Mouse (Mus musculus): ENCODE results near the gene Tgfbr3. TPM values are rescaled to one million over a fixed set of nuclear protein-coding genes. Genes with fewer than 3 reads are reported as not detected.
A peak's percentile ranks its signal among the peaks of the same experiment; 100 is the strongest.
"Not testable (repeated sequence)": the region's sequence is repeated elsewhere in the genome, so short reads cannot be mapped to it uniquely, and the experiment has no call there.

The Tgfbr3 gene
- polyA plus RNA-seq, 1 experiment from 2014 or later, result 4.7 TPM

- Histone ChIP-seq H3K4me3 (replicated peaks; ENCODE audit: low read depth, low read length) (no peak overlapping the region), H3K36me3 (ENCODE audit: control insufficient read depth, insufficient read depth, low read length) (no peaks in the 10 kb centered on the region), H3K4me1 (ENCODE audit: control insufficient read depth, insufficient read depth, low read length) (0 out of 2 replicates have a peak, but pooled peaks cover 10% of the 10 kb centered on the region), H3K9me3 (ENCODE audit: control insufficient read depth, low read length) (no peaks in the 10 kb centered on the region), H3K27me3 (ENCODE audit: control insufficient read depth, insufficient read depth, low read length) (no peaks in the 10 kb centered on the region), H3K9ac (replicated peaks; ENCODE audit: low read length) (no peak overlapping the region), H3K4me2 (ENCODE audit: low read length) (no peak overlapping the region), H3K27ac (replicated peaks; ENCODE audit: low read depth, low read length) (no peak overlapping the region)
- DNase-seq (no peak), ATAC-seq (ENCODE audit: low FRiP score, low TSS enrichment) (no peak)
- WGBS, result 53% methylated on average over 1 of the region's 1 CpGs
Observed at GRCm38 (mm10) chr5:107252435-107252834, 37.0 kb downstream of the Tgfbr3 start.

DNA sequence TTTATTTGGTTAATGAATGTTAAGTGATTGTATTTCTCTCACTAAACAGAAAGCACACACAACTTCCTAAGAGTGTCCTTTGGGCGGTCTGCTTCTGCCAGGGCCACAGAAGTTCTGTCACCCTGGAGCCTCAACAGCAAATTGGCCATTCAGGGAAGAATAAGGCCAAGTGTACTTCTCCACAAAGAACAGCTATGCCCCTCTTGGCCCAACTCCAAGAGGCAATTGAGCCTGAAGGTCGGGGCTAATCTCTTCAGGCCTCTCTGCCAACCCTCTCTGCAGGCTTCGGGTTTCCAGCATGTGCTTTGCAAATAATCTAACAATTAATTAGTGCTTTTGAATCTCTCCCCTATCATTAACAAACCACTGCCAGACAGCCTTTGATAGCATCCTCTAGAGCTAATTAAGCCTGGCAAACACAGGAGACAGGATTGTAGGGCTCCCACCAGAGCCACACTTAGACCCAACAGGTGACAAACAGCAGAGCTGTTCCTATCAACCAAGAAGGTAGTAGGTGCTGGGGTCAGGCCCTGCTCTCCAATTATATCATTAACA, 37.6 kb downstream of the Tgfbr3 start:
- H3K27ac ChIP-seq (replicated peaks; ENCODE audit: low read depth, low read length), result no peak overlapping the region
- 0 out of 2 replicates have a peak, but pooled peaks cover 10% of the 10 kb centered on the region for H3K4me1 ChIP-seq (ENCODE audit: control insufficient read depth, insufficient read depth, low read length)
- no peak overlapping the region for H3K9ac ChIP-seq (replicated peaks; ENCODE audit: low read length)
- H3K4me3 ChIP-seq (replicated peaks; ENCODE audit: low read depth, low read length), result no peak overlapping the region
- no peak overlapping the region for H3K4me2 ChIP-seq (ENCODE audit: low read length)
- DNase-seq (peak; percentile 88), ATAC-seq (ENCODE audit: low FRiP score, low TSS enrichment) (peak; percentile 63; the same call in 1 of the 2 replicates)
- H3K36me3 ChIP-seq (ENCODE audit: control insufficient read depth, insufficient read depth, low read length), result no peaks in the 10 kb centered on the region
- H3K27me3 ChIP-seq (ENCODE audit: control insufficient read depth, insufficient read depth, low read length), result no peaks in the 10 kb centered on the region
- WGBS, result 11% methylated on average over 3 of the region's 3 CpGs
- H3K9me3 ChIP-seq (ENCODE audit: control insufficient read depth, low read length), result no peaks in the 10 kb centered on the region

DNA sequence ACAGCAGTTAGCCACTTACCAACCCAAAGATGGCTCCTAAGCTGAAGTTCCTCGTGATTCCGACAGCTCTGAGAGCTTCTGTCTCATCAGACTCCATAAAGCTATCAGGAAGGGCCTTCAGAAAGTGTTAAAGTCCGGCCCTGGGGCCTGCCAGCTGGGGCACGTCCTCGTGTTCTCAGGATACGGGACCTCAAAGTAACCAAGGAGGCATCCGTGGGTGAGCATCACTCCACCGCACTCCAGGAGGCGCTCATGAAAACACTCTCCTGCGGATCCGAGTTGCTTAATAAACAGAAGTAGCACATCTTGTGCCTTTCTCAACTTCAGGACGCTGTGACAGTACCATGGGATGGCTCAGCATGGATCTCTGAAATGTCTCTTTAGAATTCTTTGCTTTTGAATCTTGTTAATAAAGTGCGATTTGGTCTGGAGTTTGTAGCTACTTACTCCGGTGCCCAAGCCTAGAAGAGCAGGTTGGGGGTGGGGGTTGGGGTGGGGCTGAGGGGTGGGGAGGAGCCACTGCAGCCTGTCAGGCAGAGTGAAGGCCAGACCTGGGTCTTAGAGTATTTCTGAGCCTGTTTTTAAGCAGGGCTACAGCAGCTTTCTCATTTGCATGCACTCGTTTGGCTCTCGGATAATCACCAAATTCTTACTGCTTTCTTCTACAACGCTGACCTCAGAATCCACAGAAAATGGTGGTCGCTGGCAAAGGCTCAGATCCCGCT, 38.7 kb downstream of the Tgfbr3 start:
- Histone ChIP-seq H3K4me1 (ENCODE audit: control insufficient read depth, insufficient read depth, low read length) (0 out of 2 replicates have a peak, but pooled peaks cover 10% of the 10 kb centered on the region), H3K9me3 (ENCODE audit: control insufficient read depth, low read length) (no peaks in the 10 kb centered on the region), H3K9ac (replicated peaks; ENCODE audit: low read length) (no peak overlapping the region), H3K36me3 (ENCODE audit: control insufficient read depth, insufficient read depth, low read length) (no peaks in the 10 kb centered on the region), H3K4me3 (replicated peaks; ENCODE audit: low read depth, low read length) (no peak overlapping the region), H3K27me3 (ENCODE audit: control insufficient read depth, insufficient read depth, low read length) (no peaks in the 10 kb centered on the region), H3K4me2 (ENCODE audit: low read length) (peak overlapping the region; percentile 18; the same call in 1 of the 2 replicates), H3K27ac (replicated peaks; ENCODE audit: low read depth, low read length) (no peak overlapping the region)
- DNase-seq (peak; percentile 21), ATAC-seq (ENCODE audit: low FRiP score, low TSS enrichment) (no peak)
- WGBS, result 19% methylated on average over 19 of the region's 19 CpGs

GRCm38 (mm10) chr5:107248732-107249131, 40.7 kb downstream of the Tgfbr3 start:
- 51% methylated on average over 6 of the region's 6 CpGs for WGBS

GRCm38 (mm10) chr5:107248302-107248701, 41.1 kb downstream of the Tgfbr3 start:
- WGBS, result 95% methylated on average over 11 of the region's 11 CpGs
- ATAC-seq (ENCODE audit: low FRiP score, low TSS enrichment); DNase-seq; H3K36me3 ChIP-seq (ENCODE audit: control insufficient read depth, insufficient read depth, low read length); H3K4me2 ChIP-seq (ENCODE audit: low read length); H3K27ac ChIP-seq (replicated peaks; ENCODE audit: low read depth, low read length); H3K4me3 ChIP-seq (replicated peaks; ENCODE audit: low read depth, low read length); H3K9me3 ChIP-seq (ENCODE audit: control insufficient read depth, low read length); H3K9ac ChIP-seq (replicated peaks; ENCODE audit: low read length); H3K27me3 ChIP-seq (ENCODE audit: control insufficient read depth, insufficient read depth, low read length): not testable (repeated sequence)
- H3K4me1 ChIP-seq (ENCODE audit: control insufficient read depth, insufficient read depth, low read length), result 0 out of 2 replicates have a peak, but pooled peaks cover 10% of the 10 kb centered on the region

More at GRCm38 (mm10) chr5:107248732-107249131, 40.7 kb downstream of the Tgfbr3 start:
- Histone ChIP-seq H3K9me3 (ENCODE audit: control insufficient read depth, low read length) (no peaks in the 10 kb centered on the region), H3K4me3 (replicated peaks; ENCODE audit: low read depth, low read length) (no peak overlapping the region), H3K4me2 (ENCODE audit: low read length) (no peak overlapping the region), H3K36me3 (ENCODE audit: control insufficient read depth, insufficient read depth, low read length) (no peaks in the 10 kb centered on the region), H3K4me1 (ENCODE audit: control insufficient read depth, insufficient read depth, low read length) (0 out of 2 replicates have a peak, but pooled peaks cover 10% of the 10 kb centered on the region), H3K27me3 (ENCODE audit: control insufficient read depth, insufficient read depth, low read length) (no peaks in the 10 kb centered on the region), H3K27ac (replicated peaks; ENCODE audit: low read depth, low read length) (no peak overlapping the region), H3K9ac (replicated peaks; ENCODE audit: low read length) (no peak overlapping the region)
- DNase-seq, result peak; percentile 29
- ATAC-seq (ENCODE audit: low FRiP score, low TSS enrichment), result no peak

DNA sequence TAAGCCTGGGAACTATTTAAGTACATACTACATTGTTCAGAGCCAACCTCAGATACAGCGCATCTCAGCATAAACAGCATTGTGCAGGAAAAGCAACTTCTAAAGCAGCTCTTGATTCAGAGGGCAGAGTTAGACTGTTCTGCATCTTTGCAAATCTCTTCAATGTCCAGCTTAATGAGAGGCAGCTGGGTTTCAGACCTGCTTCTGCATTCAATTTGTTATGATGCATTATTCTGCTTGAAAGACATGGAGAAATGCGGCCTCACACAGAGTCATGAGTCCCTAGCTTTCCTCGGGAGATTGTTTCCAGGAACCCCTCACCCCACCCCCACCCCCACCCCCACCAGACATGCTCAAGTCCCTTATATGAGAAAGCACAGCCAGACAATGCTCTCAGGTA, 41.6 kb downstream of the Tgfbr3 start:
- DNase-seq (no peak), ATAC-seq (ENCODE audit: low FRiP score, low TSS enrichment) (no peak)
- no peak overlapping the region for H3K4me2 ChIP-seq (ENCODE audit: low read length)
- no peak overlapping the region for H3K9ac ChIP-seq (replicated peaks; ENCODE audit: low read length)
- H3K27me3 ChIP-seq (ENCODE audit: control insufficient read depth, insufficient read depth, low read length), result no peaks in the 10 kb centered on the region
- H3K4me1 ChIP-seq (ENCODE audit: control insufficient read depth, insufficient read depth, low read length), result 0 out of 2 replicates have a peak, but pooled peaks cover 10% of the 10 kb centered on the region
- H3K36me3 ChIP-seq (ENCODE audit: control insufficient read depth, insufficient read depth, low read length), result no peaks in the 10 kb centered on the region
- 61% methylated on average over 3 of the region's 3 CpGs for WGBS
- no peak overlapping the region for H3K27ac ChIP-seq (replicated peaks; ENCODE audit: low read depth, low read length)
- no peak overlapping the region for H3K4me3 ChIP-seq (replicated peaks; ENCODE audit: low read depth, low read length)
- H3K9me3 ChIP-seq (ENCODE audit: control insufficient read depth, low read length), result no peaks in the 10 kb centered on the region

DNA sequence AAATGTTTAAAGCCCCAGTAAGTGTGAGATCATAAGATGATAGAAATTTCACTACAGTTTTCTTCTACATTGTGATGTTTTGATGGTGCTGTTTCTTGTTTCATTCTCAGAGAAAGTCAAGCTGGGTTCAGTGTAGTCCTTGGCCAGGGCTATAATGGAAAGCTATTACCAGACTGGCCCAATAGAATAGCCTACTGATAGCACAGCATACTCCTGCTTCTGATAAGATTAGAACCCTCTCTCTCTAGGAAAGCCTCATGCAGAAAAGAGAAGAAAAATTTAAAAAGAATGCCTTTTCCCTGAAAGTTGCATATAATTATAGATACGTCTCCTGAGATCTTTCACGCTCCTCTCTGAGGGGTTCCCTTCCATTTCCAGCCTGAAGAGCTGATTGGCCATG, 46.0 kb downstream of the Tgfbr3 start:
- no peaks in the 10 kb centered on the region for H3K9me3 ChIP-seq (ENCODE audit: control insufficient read depth, low read length)
- DNase-seq, result no peak
- no peak overlapping the region for H3K4me2 ChIP-seq (ENCODE audit: low read length)
- H3K9ac ChIP-seq (replicated peaks; ENCODE audit: low read length), result no peak overlapping the region
- no peak overlapping the region for H3K27ac ChIP-seq (replicated peaks; ENCODE audit: low read depth, low read length)
- H3K36me3 ChIP-seq (ENCODE audit: control insufficient read depth, insufficient read depth, low read length), result no peaks in the 10 kb centered on the region
- no peaks in the 10 kb centered on the region for H3K27me3 ChIP-seq (ENCODE audit: control insufficient read depth, insufficient read depth, low read length)
- no peak overlapping the region for H3K4me3 ChIP-seq (replicated peaks; ENCODE audit: low read depth, low read length)
- 92% methylated on average over 2 of the region's 2 CpGs for WGBS
- no peak for ATAC-seq (ENCODE audit: low FRiP score, low TSS enrichment)
- H3K4me1 ChIP-seq (ENCODE audit: control insufficient read depth, insufficient read depth, low read length), result 0 out of 2 replicates have a peak, but pooled peaks cover under 1% of the 10 kb centered on the region

DNA sequence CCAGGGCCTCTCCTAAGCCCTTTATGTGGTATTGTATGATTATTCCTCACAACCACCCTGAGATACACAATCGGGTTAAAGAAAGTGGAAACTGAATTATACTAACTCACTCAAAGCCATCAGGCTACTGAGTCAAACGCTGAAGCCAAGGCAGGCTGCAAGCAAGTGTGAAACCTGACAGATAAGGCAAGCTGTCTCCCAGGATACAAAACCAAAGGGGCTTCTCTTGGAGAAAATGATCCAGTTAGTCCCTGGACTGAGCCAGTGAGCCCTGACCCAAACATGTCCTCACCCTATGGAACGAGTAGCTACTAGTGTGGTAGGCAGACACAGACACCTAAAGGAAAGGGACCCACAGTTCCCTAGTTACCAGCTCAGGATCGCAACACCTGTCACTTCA, 46.4 kb downstream of the Tgfbr3 start:
- H3K9me3 ChIP-seq (ENCODE audit: control insufficient read depth, low read length), result no peaks in the 10 kb centered on the region
- H3K9ac ChIP-seq (replicated peaks; ENCODE audit: low read length), result no peak overlapping the region
- no peak overlapping the region for H3K4me3 ChIP-seq (replicated peaks; ENCODE audit: low read depth, low read length)
- no peaks in the 10 kb centered on the region for H3K27me3 ChIP-seq (ENCODE audit: control insufficient read depth, insufficient read depth, low read length)
- no peak overlapping the region for H3K4me2 ChIP-seq (ENCODE audit: low read length)
- WGBS, result 85% methylated on average over 4 of the region's 4 CpGs
- no peak for ATAC-seq (ENCODE audit: low FRiP score, low TSS enrichment)
- no peak for DNase-seq
- H3K4me1 ChIP-seq (ENCODE audit: control insufficient read depth, insufficient read depth, low read length), result 0 out of 2 replicates have a peak, but pooled peaks cover 5% of the 10 kb centered on the region
- H3K27ac ChIP-seq (replicated peaks; ENCODE audit: low read depth, low read length), result no peak overlapping the region
- no peaks in the 10 kb centered on the region for H3K36me3 ChIP-seq (ENCODE audit: control insufficient read depth, insufficient read depth, low read length)

DNA sequence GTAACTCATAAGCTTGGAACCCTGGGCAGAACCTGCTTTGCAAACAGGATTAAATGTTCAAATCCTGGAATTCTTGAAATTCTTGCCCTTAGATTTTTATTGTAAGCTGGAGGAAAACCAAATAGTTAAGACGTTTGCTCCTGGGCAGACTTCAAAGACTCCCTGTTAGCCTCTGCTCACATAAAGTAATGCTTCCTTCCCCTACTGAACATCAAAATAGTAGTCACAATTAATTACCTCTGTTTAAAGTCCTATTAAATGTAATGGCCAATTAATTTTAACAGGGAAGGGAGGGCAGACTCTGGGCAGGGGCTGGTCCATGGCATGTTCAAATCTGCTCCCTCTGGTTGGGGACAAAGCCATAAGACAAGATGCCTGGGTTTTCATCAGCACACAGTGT, 49.2 kb downstream of the Tgfbr3 start:
- Histone ChIP-seq H3K9me3 (ENCODE audit: control insufficient read depth, low read length) (no peaks in the 10 kb centered on the region), H3K4me1 (ENCODE audit: control insufficient read depth, insufficient read depth, low read length) (peaks cover 13% of the 10 kb centered on the region), H3K4me2 (ENCODE audit: low read length) (no peak overlapping the region), H3K36me3 (ENCODE audit: control insufficient read depth, insufficient read depth, low read length) (no peaks in the 10 kb centered on the region), H3K9ac (replicated peaks; ENCODE audit: low read length) (no peak overlapping the region), H3K27ac (replicated peaks; ENCODE audit: low read depth, low read length) (no peak overlapping the region), H3K4me3 (replicated peaks; ENCODE audit: low read depth, low read length) (no peak overlapping the region), H3K27me3 (ENCODE audit: control insufficient read depth, insufficient read depth, low read length) (no peaks in the 10 kb centered on the region)
- ATAC-seq (ENCODE audit: low FRiP score, low TSS enrichment) (no peak), DNase-seq (no peak)
- 26% methylated on average over 1 of the region's 1 CpGs for whole genome bisulfite sequencing

All from midbrain, embryonic 14.5 days (tissue).